Mouse (Mus musculus): ENCODE measurements around the gene Arhgap23. TPM values are rescaled to one million over a fixed set of nuclear protein-coding genes. Genes with fewer than 3 reads are reported as not detected.

The Arhgap23 gene
- polyA plus RNA-seq, 2 experiments = 9.8 to 28.9 TPM

- peak overlapping the region; percentile 48; the same call in 1 of the 2 replicates for H3K27ac ChIP-seq (replicated peaks; ENCODE audit: low read depth, low read length)
- no peaks in the 10 kb centered on the region for H3K9me3 ChIP-seq (ENCODE audit: control insufficient read depth, low read length)
- H3K9ac ChIP-seq (ENCODE audit: low read depth, low read length, severe bottlenecking) = no peak overlapping the region
- peaks cover 2% of the 10 kb centered on the region; the same call in 1 of the 2 replicates for H3K36me3 ChIP-seq (ENCODE audit: control insufficient read depth, insufficient read depth, low read length)
- DNase-seq (ENCODE audit: low spot score) (no peak), ATAC-seq (ENCODE audit: low FRiP score, low read depth) (peak; percentile 27; the same call in 1 of the 2 replicates)
- no peak overlapping the region for H3K4me3 ChIP-seq (replicated peaks; ENCODE audit: low read length)
- H3K4me2 ChIP-seq (replicated peaks; ENCODE audit: low read depth, low read length, severe bottlenecking) = no peak overlapping the region
- 54% methylated on average over 4 of the region's 4 CpGs for WGBS
- H3K27me3 ChIP-seq (ENCODE audit: control insufficient read depth, insufficient read depth, low read length) = no peaks in the 10 kb centered on the region
- peaks cover 7% of the 10 kb centered on the region for H3K4me1 ChIP-seq (ENCODE audit: control insufficient read depth, insufficient read depth, low read length)
- no peak for TF ChIP-seq POLR2A (IDR thresholded peaks at IDR 0.05; ENCODE audit: borderline replicate concordance, extremely low read depth, insufficient read depth, insufficient read length)
Observed at GRCm38 (mm10) chr11:97422507-97422906, 7.2 kb downstream of the Arhgap23 start.

- Histone ChIP-seq H3K27me3 (ENCODE audit: control insufficient read depth, insufficient read depth, low read length) (no peaks in the 10 kb centered on the region), H3K9me3 (ENCODE audit: control insufficient read depth, low read length) (no peaks in the 10 kb centered on the region), H3K9ac (ENCODE audit: low read depth, low read length, severe bottlenecking) (no peak overlapping the region), H3K4me3 (replicated peaks; ENCODE audit: low read length) (no peak overlapping the region), H3K27ac (replicated peaks; ENCODE audit: low read depth, low read length) (no peak overlapping the region), H3K36me3 (ENCODE audit: control insufficient read depth, insufficient read depth, low read length) (peaks cover 2% of the 10 kb centered on the region; the same call in 1 of the 2 replicates), H3K4me1 (ENCODE audit: control insufficient read depth, insufficient read depth, low read length) (peaks cover 16% of the 10 kb centered on the region), H3K4me2 (replicated peaks; ENCODE audit: low read depth, low read length, severe bottlenecking) (no peak overlapping the region)
- ATAC-seq (ENCODE audit: low FRiP score, low read depth) = no peak
- no peak for TF ChIP-seq POLR2A (IDR thresholded peaks at IDR 0.05; ENCODE audit: borderline replicate concordance, extremely low read depth, insufficient read depth, insufficient read length)
- WGBS = 60% methylated on average over 5 of the region's 5 CpGs
- DNase-seq (ENCODE audit: low spot score) = no peak
Observed at GRCm38 (mm10) chr11:97424092-97424692, 8.9 kb downstream of the Arhgap23 start.

GRCm38 (mm10) chr11:97424802-97425201 lies 9.5 kb downstream of the Arhgap23 start:
- 68% methylated on average over 3 of the region's 3 CpGs for WGBS
- no peak overlapping the region for H3K9ac ChIP-seq (ENCODE audit: low read depth, low read length, severe bottlenecking)
- peaks cover 19% of the 10 kb centered on the region for H3K4me1 ChIP-seq (ENCODE audit: control insufficient read depth, insufficient read depth, low read length)
- H3K9me3 ChIP-seq (ENCODE audit: control insufficient read depth, low read length) = no peaks in the 10 kb centered on the region
- ATAC-seq (ENCODE audit: low FRiP score, low read depth) = no peak
- H3K4me2 ChIP-seq (replicated peaks; ENCODE audit: low read depth, low read length, severe bottlenecking) = no peak overlapping the region
- no peaks in the 10 kb centered on the region for H3K27me3 ChIP-seq (ENCODE audit: control insufficient read depth, insufficient read depth, low read length)
- DNase-seq (ENCODE audit: low spot score) = no peak
- no peak overlapping the region for H3K27ac ChIP-seq (replicated peaks; ENCODE audit: low read depth, low read length)
- H3K4me3 ChIP-seq (replicated peaks; ENCODE audit: low read length) = no peak overlapping the region
- TF ChIP-seq POLR2A (IDR thresholded peaks at IDR 0.05; ENCODE audit: borderline replicate concordance, extremely low read depth, insufficient read depth, insufficient read length) = no peak
- peaks cover 2% of the 10 kb centered on the region; the same call in 1 of the 2 replicates for H3K36me3 ChIP-seq (ENCODE audit: control insufficient read depth, insufficient read depth, low read length)

GRCm38 (mm10) chr11:97427794-97428725 lies 12.7 kb downstream of the Arhgap23 start:
- no peak overlapping the region for H3K27ac ChIP-seq (replicated peaks; ENCODE audit: low read depth, low read length)
- H3K4me1 ChIP-seq (ENCODE audit: control insufficient read depth, insufficient read depth, low read length) = peaks cover 19% of the 10 kb centered on the region
- 1% methylated on average over 28 of the region's 32 CpGs for WGBS
- peak overlapping the region; percentile 29; the same call in 1 of the 2 replicates for H3K9ac ChIP-seq (ENCODE audit: low read depth, low read length, severe bottlenecking)
- H3K27me3 ChIP-seq (ENCODE audit: control insufficient read depth, insufficient read depth, low read length) = no peaks in the 10 kb centered on the region
- DNase-seq (ENCODE audit: low spot score) (peak; percentile 81), ATAC-seq (ENCODE audit: low FRiP score, low read depth) (peak; percentile 89)
- no peak for TF ChIP-seq POLR2A (IDR thresholded peaks at IDR 0.05; ENCODE audit: borderline replicate concordance, extremely low read depth, insufficient read depth, insufficient read length)
- H3K4me2 ChIP-seq (replicated peaks; ENCODE audit: low read depth, low read length, severe bottlenecking) = peak overlapping the region; percentile 67
- peaks cover 2% of the 10 kb centered on the region; the same call in 1 of the 2 replicates for H3K36me3 ChIP-seq (ENCODE audit: control insufficient read depth, insufficient read depth, low read length)
- H3K4me3 ChIP-seq (replicated peaks; ENCODE audit: low read length) = peak overlapping the region; percentile 31
- no peaks in the 10 kb centered on the region for H3K9me3 ChIP-seq (ENCODE audit: control insufficient read depth, low read length)

- H3K9me3 ChIP-seq (ENCODE audit: control insufficient read depth, low read length) = no peaks in the 10 kb centered on the region
- ATAC-seq (ENCODE audit: low FRiP score, low read depth) (no peak), DNase-seq (ENCODE audit: low spot score) (no peak)
- H3K27ac ChIP-seq (replicated peaks; ENCODE audit: low read depth, low read length) = no peak overlapping the region
- peak overlapping the region; percentile 31 for H3K4me3 ChIP-seq (replicated peaks; ENCODE audit: low read length)
- no peaks in the 10 kb centered on the region for H3K27me3 ChIP-seq (ENCODE audit: control insufficient read depth, insufficient read depth, low read length)
- TF ChIP-seq POLR2A (IDR thresholded peaks at IDR 0.05; ENCODE audit: borderline replicate concordance, extremely low read depth, insufficient read depth, insufficient read length) = no peak
- peaks cover 19% of the 10 kb centered on the region for H3K4me1 ChIP-seq (ENCODE audit: control insufficient read depth, insufficient read depth, low read length)
- WGBS = 46% methylated on average over 4 of the region's 4 CpGs
- H3K9ac ChIP-seq (ENCODE audit: low read depth, low read length, severe bottlenecking) = 0 out of 2 replicates have a peak overlapping the region, but pooled peaks have one; percentile 12
- peak overlapping the region; percentile 67; the same call in 1 of the 2 replicates for H3K4me2 ChIP-seq (replicated peaks; ENCODE audit: low read depth, low read length, severe bottlenecking)
- peaks cover 2% of the 10 kb centered on the region; the same call in 1 of the 2 replicates for H3K36me3 ChIP-seq (ENCODE audit: control insufficient read depth, insufficient read depth, low read length)
Observed at GRCm38 (mm10) chr11:97428726-97429077, 13.4 kb downstream of the Arhgap23 start.

Data from limb, embryonic 14.5 days (tissue).